In the genomic region with DNA sequence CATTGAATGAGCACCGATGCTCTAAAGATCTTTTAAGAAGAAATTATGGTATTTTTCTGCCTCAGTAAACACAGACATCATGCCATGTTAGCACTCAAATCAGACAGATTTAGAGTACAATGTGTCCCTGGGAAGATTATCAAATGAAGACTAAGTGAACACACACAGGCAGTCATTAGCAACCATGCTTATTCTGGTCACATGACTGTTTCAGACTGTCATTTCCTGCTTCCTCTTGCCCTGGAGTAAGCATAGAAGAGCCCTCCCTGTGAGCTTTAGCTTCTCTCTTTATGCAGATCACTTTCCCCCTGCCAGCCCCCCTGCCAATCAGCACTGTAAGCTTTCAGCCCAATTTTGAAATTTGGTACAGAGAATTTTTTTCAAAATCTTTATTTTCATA, we compare ENCODE assay signal across 25 mouse cellular contexts.
DNase-seq lines count a peak whose midpoint lies in the region; ATAC-seq and TF ChIP-seq lines count a peak whose summit lies in the region.
"Had no signal": no experiment of that assay in that cellular context is flagged by ENCODE, and none has a peak within 500 bp of the region (broad histone marks: within the 10 kb centered on the region; RNA-seq: fewer than 3 reads in every experiment).

No protein-coding gene starts in this region.

- H3K27ac ChIP-seq in embryonic facial prominence, embryonic 14.5 days (replicated peaks; ENCODE audit: low read depth, low read length), result no peak overlapping the region
- H3K27ac ChIP-seq in embryonic facial prominence, embryonic 10.5 days (replicated peaks), result no peak overlapping the region
- no peak overlapping the region for H3K27ac ChIP-seq in hindbrain, embryonic 14.5 days
- H3K27ac ChIP-seq in hindbrain, embryonic 10.5 days, result no peak overlapping the region
- H3K27ac ChIP-seq in midbrain, postnatal 0 days (ENCODE audit: low read depth, low read length), result no peak overlapping the region
- no peak overlapping the region for H3K27ac ChIP-seq in midbrain, embryonic 16.5 days (ENCODE audit: low read length)
- H3K27ac ChIP-seq in neural tube, embryonic 15.5 days (replicated peaks), result no peak overlapping the region
- H3K27ac ChIP-seq: embryonic facial prominence, embryonic 12.5 days; heart, embryonic 10.5 days; hindbrain, embryonic 15.5 days had no signal

- H3K4me2 ChIP-seq in embryonic facial prominence, embryonic 14.5 days (ENCODE audit: low read depth, low read length), result no peak overlapping the region
- no peak overlapping the region for H3K4me2 ChIP-seq in hindbrain, embryonic 14.5 days (replicated peaks)
- no peak overlapping the region for H3K4me2 ChIP-seq in midbrain, postnatal 0 days (ENCODE audit: low read depth, low read length, poor library complexity, severe bottlenecking)
- H3K4me2 ChIP-seq in midbrain, embryonic 16.5 days (ENCODE audit: low read length), result no peak overlapping the region
- H3K4me2 ChIP-seq in neural tube, embryonic 15.5 days, result no peak overlapping the region
- H3K4me2 ChIP-seq: embryonic facial prominence, embryonic 12.5 days; hindbrain, embryonic 15.5 days had no signal

- peak; percentile 2 for DNase-seq in embryonic facial prominence, embryonic 14.5 days (ENCODE audit: low spot score)
- no peak for DNase-seq in embryonic facial prominence, embryonic 10.5 days (ENCODE audit: low spot score)
- DNase-seq in hindbrain, embryonic 14.5 days (ENCODE audit: low spot score), result peak; percentile 18
- DNase-seq in hindbrain, embryonic 10.5 days (ENCODE audit: low spot score), result no peak
- DNase-seq in midbrain, postnatal 0 days (ENCODE audit: low spot score), result peak; percentile 6
- peak; percentile 66 for DNase-seq in retina, postnatal 1 day
- DNase-seq: adrenal gland, postnatal 10 days; B cell, adult 2 months; cerebellum, adult 11-12 months; cerebellum, adult 9-10 months; cerebellum, postnatal 36 days; embryo, embryonic 11 days; gastrocnemius, postnatal 10 days; heart, adult 18-20 months; heart, postnatal 10 days; heart, postnatal 4 days; kidney, adult 11 months had no signal

- no peak overlapping the region for H3K4me3 ChIP-seq in embryonic facial prominence, embryonic 14.5 days (ENCODE audit: low read depth, low read length)
- no peak overlapping the region for H3K4me3 ChIP-seq in embryonic facial prominence, embryonic 10.5 days
- no peak overlapping the region for H3K4me3 ChIP-seq in hindbrain, embryonic 14.5 days (replicated peaks; ENCODE audit: low read length)
- H3K4me3 ChIP-seq in hindbrain, embryonic 10.5 days, result no peak overlapping the region
- no peak overlapping the region for H3K4me3 ChIP-seq in midbrain, postnatal 0 days (ENCODE audit: low read depth, low read length)
- no peak overlapping the region for H3K4me3 ChIP-seq in midbrain, embryonic 16.5 days (ENCODE audit: low read depth, low read length)
- H3K4me3 ChIP-seq in neural tube, embryonic 15.5 days (replicated peaks), result no peak overlapping the region
- H3K4me3 ChIP-seq: embryonic facial prominence, embryonic 12.5 days; heart, embryonic 10.5 days; hindbrain, embryonic 15.5 days had no signal

- no peaks in the 10 kb centered on the region for H3K9me3 ChIP-seq in embryonic facial prominence, embryonic 14.5 days (ENCODE audit: control insufficient read depth, low read length)
- H3K9me3 ChIP-seq in embryonic facial prominence, embryonic 10.5 days, result no peaks in the 10 kb centered on the region
- H3K9me3 ChIP-seq in hindbrain, embryonic 14.5 days (ENCODE audit: control insufficient read depth, low read length), result no peaks in the 10 kb centered on the region
- H3K9me3 ChIP-seq in hindbrain, embryonic 10.5 days, result no peaks in the 10 kb centered on the region
- no peaks in the 10 kb centered on the region for H3K9me3 ChIP-seq in midbrain, postnatal 0 days (ENCODE audit: low read length)
- H3K9me3 ChIP-seq in midbrain, embryonic 16.5 days (replicated peaks; ENCODE audit: control insufficient read depth, low read length, poor library complexity, severe bottlenecking), result no peaks in the 10 kb centered on the region
- H3K9me3 ChIP-seq in neural tube, embryonic 15.5 days (replicated peaks), result no peaks in the 10 kb centered on the region
- H3K9me3 ChIP-seq: embryonic facial prominence, embryonic 12.5 days; heart, embryonic 10.5 days; hindbrain, embryonic 15.5 days had no signal

- no peak for ATAC-seq in embryonic facial prominence, embryonic 14.5 days (ENCODE audit: low read depth)
- ATAC-seq in hindbrain, embryonic 14.5 days (ENCODE audit: low FRiP score), result peak; percentile 62; the same call in 1 of the 2 replicates
- no peak for ATAC-seq in midbrain, postnatal 0 days (ENCODE audit: low FRiP score)
- no peak for ATAC-seq in midbrain, embryonic 16.5 days
- no peak for ATAC-seq in neural tube, embryonic 15.5 days (ENCODE audit: low FRiP score)
- ATAC-seq: CD4-positive, CD25-positive, alpha-beta regulatory T cell, adult 4 months; inflammation-experienced regulatory T-cells, adult 6 months had no signal

- H3K27me3 ChIP-seq in embryonic facial prominence, embryonic 14.5 days (replicated peaks; ENCODE audit: control insufficient read depth, insufficient read depth, low read length), result no peaks in the 10 kb centered on the region
- no peaks in the 10 kb centered on the region for H3K27me3 ChIP-seq in embryonic facial prominence, embryonic 10.5 days (replicated peaks; ENCODE audit: low read depth, poor library complexity, severe bottlenecking)
- H3K27me3 ChIP-seq in hindbrain, embryonic 14.5 days (ENCODE audit: control insufficient read depth, insufficient read depth, low read length), result no peaks in the 10 kb centered on the region
- no peaks in the 10 kb centered on the region for H3K27me3 ChIP-seq in hindbrain, embryonic 10.5 days (ENCODE audit: insufficient read depth, poor library complexity, severe bottlenecking)
- no peaks in the 10 kb centered on the region for H3K27me3 ChIP-seq in midbrain, postnatal 0 days (ENCODE audit: insufficient read depth, low read length)
- no peaks in the 10 kb centered on the region for H3K27me3 ChIP-seq in midbrain, embryonic 16.5 days (ENCODE audit: control insufficient read depth, insufficient read depth, low read depth, low read length)
- no peaks in the 10 kb centered on the region for H3K27me3 ChIP-seq in neural tube, embryonic 15.5 days (replicated peaks)
- H3K27me3 ChIP-seq: embryonic facial prominence, embryonic 12.5 days; hindbrain, embryonic 15.5 days had no signal

- no peaks in the 10 kb centered on the region for H3K4me1 ChIP-seq in embryonic facial prominence, embryonic 14.5 days (ENCODE audit: control insufficient read depth, insufficient read depth, low read length)
- H3K4me1 ChIP-seq in embryonic facial prominence, embryonic 10.5 days, result no peaks in the 10 kb centered on the region
- no peaks in the 10 kb centered on the region for H3K4me1 ChIP-seq in hindbrain, embryonic 14.5 days (replicated peaks; ENCODE audit: control insufficient read depth, insufficient read depth, low read length)
- H3K4me1 ChIP-seq in hindbrain, embryonic 10.5 days (replicated peaks), result no peaks in the 10 kb centered on the region
- no peaks in the 10 kb centered on the region for H3K4me1 ChIP-seq in midbrain, postnatal 0 days (ENCODE audit: insufficient read depth, low read length)
- H3K4me1 ChIP-seq in midbrain, embryonic 16.5 days (ENCODE audit: control insufficient read depth, insufficient read depth, low read length), result no peaks in the 10 kb centered on the region
- no peaks in the 10 kb centered on the region for H3K4me1 ChIP-seq in neural tube, embryonic 15.5 days
- H3K4me1 ChIP-seq: embryonic facial prominence, embryonic 12.5 days; heart, embryonic 10.5 days; hindbrain, embryonic 15.5 days had no signal

- no peak overlapping the region for H3K9ac ChIP-seq in embryonic facial prominence, embryonic 14.5 days (ENCODE audit: low read depth, low read length)
- no peak overlapping the region for H3K9ac ChIP-seq in hindbrain, embryonic 14.5 days
- no peak overlapping the region for H3K9ac ChIP-seq in midbrain, postnatal 0 days (replicated peaks; ENCODE audit: low read length, poor library complexity, severe bottlenecking)
- no peak overlapping the region for H3K9ac ChIP-seq in midbrain, embryonic 16.5 days (ENCODE audit: low read depth, low read length)
- no peak overlapping the region for H3K9ac ChIP-seq in neural tube, embryonic 15.5 days (replicated peaks)
- H3K9ac ChIP-seq: embryonic facial prominence, embryonic 12.5 days; hindbrain, embryonic 15.5 days had no signal

- H3K36me3 ChIP-seq in embryonic facial prominence, embryonic 14.5 days (ENCODE audit: control insufficient read depth, insufficient read depth, low read length), result no peaks in the 10 kb centered on the region
- no peaks in the 10 kb centered on the region for H3K36me3 ChIP-seq in embryonic facial prominence, embryonic 10.5 days (replicated peaks)
- H3K36me3 ChIP-seq in hindbrain, embryonic 14.5 days (replicated peaks; ENCODE audit: control insufficient read depth, insufficient read depth), result no peaks in the 10 kb centered on the region
- no peaks in the 10 kb centered on the region for H3K36me3 ChIP-seq in hindbrain, embryonic 10.5 days
- H3K36me3 ChIP-seq in midbrain, postnatal 0 days (ENCODE audit: insufficient read depth, low read length), result no peaks in the 10 kb centered on the region
- H3K36me3 ChIP-seq in midbrain, embryonic 16.5 days (ENCODE audit: control insufficient read depth, insufficient read depth, low read length), result no peaks in the 10 kb centered on the region
- H3K36me3 ChIP-seq in neural tube, embryonic 15.5 days, result no peaks in the 10 kb centered on the region
- H3K36me3 ChIP-seq: embryonic facial prominence, embryonic 12.5 days; G1E; heart, embryonic 10.5 days; hindbrain, embryonic 15.5 days had no signal

- no peak for TF ChIP-seq CTCF in midbrain, postnatal 0 days (IDR thresholded peaks at IDR 0.05)

- 87% methylated on average over 1 of the region's 1 CpGs for WGBS in embryonic facial prominence, embryonic 14.5 days
- 98% methylated on average over 1 of the region's 1 CpGs for WGBS in embryonic facial prominence, embryonic 10.5 days
- WGBS in hindbrain, embryonic 14.5 days, result 80% methylated on average over 1 of the region's 1 CpGs
- 94% methylated on average over 1 of the region's 1 CpGs for WGBS in hindbrain, embryonic 10.5 days
- 85% methylated on average over 1 of the region's 1 CpGs for WGBS in midbrain, postnatal 0 days
- WGBS in midbrain, embryonic 16.5 days, result 83% methylated on average over 1 of the region's 1 CpGs
- 70% methylated on average over 1 of the region's 1 CpGs for WGBS in neural tube, embryonic 15.5 days

Comparison
In these comparisons a context has a peak if more than half of its experiments do, and no peak if none do; other contexts are left out.
1. DNase-seq: peak in embryonic facial prominence, embryonic 14.5 days (single experiment), hindbrain, embryonic 14.5 days (single experiment), midbrain, postnatal 0 days (single experiment) and retina, postnatal 1 day (single experiment); none in embryonic facial prominence, embryonic 10.5 days (single experiment) and hindbrain, embryonic 10.5 days (single experiment).